Comparison of ENCODE assay signal across 8 mouse cellular contexts in genomic region chrX:134276275-134277160, GRCm38 (mm10). TPM values are rescaled to one million over a fixed set of nuclear protein-coding genes. Genes with fewer than 3 reads are reported as not detected.
DNase-seq lines count a peak whose midpoint lies in the region; ATAC-seq lines count a peak whose summit lies in the region.

Gene Trmt2b, minus strand, starts transcription at chrX:134276984.

- H3K4me2 ChIP-seq in hindbrain, embryonic 12.5 days (replicated peaks): peak within 1 kb of the TSS; percentile 49

- no peaks in the 10 kb centered on the region for H3K9me3 ChIP-seq in hindbrain, embryonic 12.5 days (replicated peaks)

- ATAC-seq in hindbrain, embryonic 12.5 days (ENCODE audit: low FRiP score): peak; percentile 91

- peak within 1 kb of the TSS; percentile 51 for H3K9ac ChIP-seq in hindbrain, embryonic 12.5 days

- no peaks in the 10 kb centered on the region for H3K4me1 ChIP-seq in hindbrain, embryonic 12.5 days

- H3K79me2 ChIP-seq in macrophage (ENCODE audit: inconsistent target): peaks cover 9% of the 10 kb centered on the region; the same call in 1 of the 2 replicates

- no peak within 1 kb of the TSS for H3K27ac ChIP-seq in hindbrain, embryonic 12.5 days
- peak within 1 kb of the TSS; percentile 34 for H3K27ac ChIP-seq in macrophage

- peak; percentile 72 for DNase-seq in R1 (ENCODE audit: low read depth, low spot score)
- DNase-seq in cerebellum, adult 9-11 months: peak; percentile 77
- DNase-seq in frontal cortex, postnatal 10 days (ENCODE audit: low spot score in 2 of 2): peak; percentile 15 to 37
- DNase-seq in layer of hippocampus, postnatal 36 days: peak; percentile 27 to 34
- DNase-seq in right cerebral cortex, adult 18-20 months: peak; percentile 46
- peak; percentile 41 for DNase-seq in urinary bladder, adult 2 months (ENCODE audit: low spot score)

- H3K4me3 ChIP-seq in hindbrain, embryonic 12.5 days: peak within 1 kb of the TSS; percentile 35
- H3K4me3 ChIP-seq in macrophage (ENCODE audit: inconsistent target): peak within 1 kb of the TSS; percentile 41

- peaks cover 17% of the 10 kb centered on the region for H3K27me3 ChIP-seq in hindbrain, embryonic 12.5 days

- WGBS in hindbrain, embryonic 12.5 days: 21% methylated on average over 19 of the region's 26 CpGs
- 31% methylated on average over 20 of the region's 26 CpGs for WGBS in macrophage (ENCODE audit: missing documents)

- no peaks in the 10 kb centered on the region for H3K36me3 ChIP-seq in hindbrain, embryonic 12.5 days
- H3K36me3 ChIP-seq in macrophage (ENCODE audit: inconsistent target): no peaks in the 10 kb centered on the region

RNA-seq across cellular contexts. Expression of gene Trmt2b, which starts in this region (rescaled TPM):
- 7.7 and 8.8 TPM in 2 replicates for polyA plus RNA-seq in hindbrain, embryonic 12.5 days (2016; fragmentation: Nextera tagmentation; extraction: Ambion mirVana)
- 10 to 100 TPM in 1 of 2 experiments, 1 to 10 TPM in 1; 8.9 to 10.5 TPM for total RNA-seq in layer of hippocampus, postnatal 36 days (2021)
- total RNA-seq in macrophage (2018; cell fraction: chromatin; rRNA removed): 10 to 100 TPM in 20 of 26 experiments, 1 to 10 TPM in 6; 2.1 to 37.9 (median 24.9) TPM
- 10 to 100 TPM; 10.8 to 18.6 (median 15.2) TPM for total RNA-seq in macrophage (2018; cell fraction: cytosol; rRNA removed)
- total RNA-seq in macrophage (2018; cell fraction: nucleus; rRNA removed): 10 to 100 TPM in 16 of 26 experiments, 1 to 10 TPM in 10; 2.9 to 25.4 (median 16.0) TPM
- polyA plus RNA-seq in macrophage (2018): 13.8 to 16.4 TPM (median 14.4 TPM) in 3 replicates
- polyA plus RNA-seq in urinary bladder, adult 2 months (2012; rRNA removed): 23.1 and 24.3 TPM in 2 replicates

Comparison
In these comparisons a context has a peak if more than half of its experiments do, and no peak if none do; other contexts are left out.
1. DNase-seq: peak in every context shown above with its lines; median percentile 77 in cerebellum, adult 9-11 months; 72 in R1; 46 in right cerebral cortex, adult 18-20 months; 41 in urinary bladder, adult 2 months; 30 in layer of hippocampus, postnatal 36 days; 26 in frontal cortex, postnatal 10 days.